Mouse (Mus musculus) liver, adult 2 months (tissue): Measurements from ENCODE around the gene Sesn2. TPM values are rescaled to one million over a fixed set of nuclear protein-coding genes. Genes with fewer than 3 reads are reported as not detected.
A peak's percentile ranks its signal among the peaks of the same experiment; 100 is the strongest.
"Not testable (repeated sequence)": the region's sequence is repeated elsewhere in the genome, so short reads cannot be mapped to it uniquely, and the experiment has no call there.

Source experiments
- DNase-seq: peaks from one replicate; pipeline ENCODE4 v3.0.0-alpha.2; 2011; ENCODE audit warnings: low read depth, low spot score; ENCODE audit errors: extremely low read depth
- H3K27ac ChIP-seq: fragments of 200-500 bp; replicated peaks from 2 replicates; pipeline ENCODE4 v1.5.1; 2012; ENCODE audit warnings: low read depth, mild to moderate bottlenecking, control low read depth, inconsistent platforms, low read length; ENCODE audit not compliant: insufficient read depth
- H3K27me3 ChIP-seq: fragments of 200-500 bp; 2 replicates; pipeline ENCODE4 v1.6.1; 2012; ENCODE audit warnings: mild to moderate bottlenecking, moderate library complexity, low read length, inconsistent platforms; ENCODE audit not compliant: control insufficient read depth, insufficient read depth
- H3K36me3 ChIP-seq: fragments of 200-500 bp; 2 replicates; pipeline ENCODE4 v1.6.1; 2012; ENCODE audit warnings: low read length, inconsistent platforms; ENCODE audit not compliant: control insufficient read depth, insufficient read depth
- H3K4me1 ChIP-seq: fragments of 200-500 bp; 2 replicates; pipeline ENCODE4 v1.6.1; 2011; ENCODE audit warnings: low read length; ENCODE audit not compliant: control insufficient read depth, insufficient read depth
- H3K4me3 ChIP-seq: fragments of 200-500 bp; 2 replicates; pipeline ENCODE4 v1.5.1; 2011; ENCODE audit warnings: low read depth, mild to moderate bottlenecking, control low read depth, low read length, moderate library complexity; ENCODE audit not compliant: insufficient read depth
- H3K79me2 ChIP-seq: fragments of 200-500 bp; 2 replicates; pipeline ENCODE4 v1.6.1; 2012; ENCODE audit warnings: inconsistent platforms, mild to moderate bottlenecking, low read length, moderate library complexity; ENCODE audit not compliant: control insufficient read depth, insufficient read depth
- H3K9ac ChIP-seq: fragments of 200-500 bp; 2 replicates; pipeline ENCODE4 v1.6.1; 2012; ENCODE audit warnings: low read depth, mild to moderate bottlenecking, control low read depth, inconsistent platforms, low read length
- CTCF ChIP-seq: fragments of 200-500 bp; IDR thresholded peaks from 2 replicates; pipeline ENCODE4 v1.5.1; 2011; ENCODE audit warnings: low read depth, low read length, control low read depth
- POLR2A ChIP-seq: fragments of 200-500 bp; IDR thresholded peaks from 2 replicates; pipeline ENCODE4 v1.6.1; 2011; ENCODE audit warnings: low read length, control low read depth; ENCODE audit not compliant: insufficient read depth; ENCODE audit errors: extremely low read depth
- WGBS: fragments of 180-500 bp; shearing (Covaris S2); methylation state at CpG from one replicate; pipeline ENCODE4 v1.1.7; 2018; 5-methylcytosine and 5-hydroxymethylcytosine counted together
- polyA plus RNA-seq: library from polyadenylated mRNA; depleted of rRNA; stranded (reverse); fragments of >200 nt; gene quantifications from 2 replicates; pipeline ENCODE4 v1.2.3, GENCODE M21; 2012; rRNA removed
- total RNA-seq: library from RNA; depleted of rRNA; stranded (reverse); fragments of >200 nt; gene quantifications from 2 replicates; pipeline ENCODE4 v1.2.3, GENCODE M21; 2014; rRNA removed

Gene Sesn2
- total RNA-seq, result 2.7 and 3.6 TPM in 2 replicates
- 5.5 and 6.0 TPM in 2 replicates for polyA plus RNA-seq

DNA sequence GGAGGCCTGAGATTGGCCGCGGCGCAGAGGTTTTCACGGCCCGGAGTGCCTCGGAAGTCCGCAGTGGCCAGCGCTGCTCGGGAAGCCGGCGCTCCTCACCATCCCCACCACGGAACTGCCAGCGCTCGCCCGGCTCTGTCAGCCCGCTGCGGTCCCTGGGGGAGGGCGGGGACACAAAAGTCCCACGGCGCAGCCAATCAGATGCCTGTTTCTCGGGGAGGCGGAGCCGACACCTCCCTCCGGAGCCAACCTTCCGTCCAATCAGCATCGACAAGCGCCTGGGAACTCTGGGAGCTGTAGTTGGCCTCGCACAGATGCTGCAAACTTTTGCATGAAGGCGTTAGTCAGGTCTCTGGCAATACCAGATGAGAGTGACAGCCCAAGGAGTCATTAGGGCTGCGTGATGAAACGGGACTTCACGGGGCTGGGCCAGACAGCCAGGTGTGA is at the start of gene Sesn2:
Gene Sesn2 (minus strand): TSS at position 150 of the 447 bp plus-strand sequence.
- Histone ChIP-seq H3K9ac (peak within 1 kb of the TSS; percentile 86), H3K4me1 (peaks cover 6% of the 10 kb centered on the region), H3K79me2 (peaks cover 23% of the 10 kb centered on the region; the same call in 1 of the 2 replicates), H3K36me3 (no peaks in the 10 kb centered on the region), H3K4me3 (peak within 1 kb of the TSS; percentile 82), H3K27me3 (no peaks in the 10 kb centered on the region), H3K27ac (peak within 1 kb of the TSS; percentile 53)
- TF ChIP-seq CTCF (no peak), POLR2A (peak; percentile 99)
- peak; percentile 94 for DNase-seq
- under 1% methylated on average over 32 of the region's 32 CpGs for WGBS

DNA sequence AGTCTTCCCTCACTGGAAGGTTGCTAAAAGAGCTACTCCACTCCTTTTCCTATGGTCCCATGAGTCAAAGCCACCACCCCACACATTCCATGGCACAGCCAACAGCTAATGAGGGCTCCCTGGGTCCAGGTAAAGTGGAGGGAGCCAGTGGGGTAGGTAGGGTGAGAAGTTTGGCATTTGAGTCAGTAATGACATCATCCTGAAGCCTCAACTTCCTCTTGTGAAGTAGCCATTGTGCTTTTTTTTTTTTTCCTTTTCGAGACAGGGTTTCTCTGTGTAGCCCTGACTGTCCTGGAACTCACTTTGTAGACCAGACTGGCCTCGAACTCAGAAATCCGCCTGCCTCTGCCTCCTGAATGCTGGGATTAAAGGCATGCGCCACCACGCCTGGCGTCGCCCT is 45.2 kb upstream of the Sesn2 start:
- not testable (repeated sequence) for H3K4me1 ChIP-seq, DNase-seq, H3K27ac ChIP-seq, H3K79me2 ChIP-seq, H3K4me3 ChIP-seq, H3K9ac ChIP-seq, H3K27me3 ChIP-seq
- 90% methylated on average over 7 of the region's 7 CpGs for WGBS
- H3K36me3 ChIP-seq, result peaks cover 23% of the 10 kb centered on the region

DNA sequence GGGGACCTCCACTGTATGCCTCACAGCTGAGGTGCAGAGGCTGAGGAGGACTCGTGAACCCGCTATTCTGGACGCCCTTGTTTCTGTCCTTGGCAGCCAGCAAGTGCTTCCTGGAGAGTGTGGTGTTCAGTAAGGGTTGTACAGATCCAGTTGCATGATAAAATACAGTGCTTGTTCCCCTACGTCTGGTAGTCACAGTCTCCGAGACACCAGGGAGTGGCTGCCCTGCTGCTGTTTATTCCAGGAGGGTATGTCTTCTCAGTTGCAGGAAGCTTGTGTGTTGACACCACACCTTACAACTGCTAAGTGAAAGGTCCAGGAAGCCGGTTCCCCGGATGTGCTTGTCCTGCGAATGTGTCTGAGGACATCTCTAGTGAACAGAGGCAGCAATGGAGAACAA is 44.4 kb upstream of the Sesn2 start:
- no peak overlapping the region for H3K9ac ChIP-seq
- TF ChIP-seq CTCF, result no peak
- TF ChIP-seq POLR2A, result no peak
- 71% methylated on average over 8 of the region's 8 CpGs for WGBS
- H3K27ac ChIP-seq, result no peak overlapping the region
- H3K4me1 ChIP-seq, result no peaks in the 10 kb centered on the region
- no peak for DNase-seq
- no peaks in the 10 kb centered on the region for H3K27me3 ChIP-seq
- no peak overlapping the region for H3K4me3 ChIP-seq
- H3K36me3 ChIP-seq, result peaks cover 29% of the 10 kb centered on the region
- H3K79me2 ChIP-seq, result no peaks in the 10 kb centered on the region

DNA sequence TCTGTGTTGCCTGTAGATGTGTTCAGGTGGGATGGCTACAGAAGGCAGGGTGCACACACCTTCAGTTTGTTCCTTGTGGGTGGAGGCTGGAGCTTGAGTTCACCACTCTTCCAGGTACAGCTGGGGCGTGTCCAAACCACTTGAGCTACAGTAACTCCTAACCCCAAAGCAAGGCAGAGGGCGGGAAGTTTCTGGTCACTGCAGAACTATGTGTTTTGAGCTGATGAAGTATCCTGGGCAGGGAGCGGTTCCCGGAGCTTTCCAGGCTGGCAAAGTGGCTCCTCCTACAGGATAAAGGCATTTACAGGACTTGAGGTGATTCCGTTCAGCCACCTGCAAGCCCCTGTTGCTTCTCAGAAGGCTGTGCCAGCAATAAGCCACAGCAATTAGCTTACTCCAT is 43.9 kb upstream of the Sesn2 start:
- Histone ChIP-seq H3K36me3 (peaks cover 32% of the 10 kb centered on the region), H3K4me1 (no peaks in the 10 kb centered on the region), H3K27ac (no peak overlapping the region), H3K9ac (no peak overlapping the region), H3K27me3 (no peaks in the 10 kb centered on the region), H3K4me3 (no peak overlapping the region), H3K79me2 (no peaks in the 10 kb centered on the region)
- 85% methylated on average over 5 of the region's 5 CpGs for WGBS
- DNase-seq, result no peak
- TF ChIP-seq POLR2A (no peak), CTCF (no peak)

DNA sequence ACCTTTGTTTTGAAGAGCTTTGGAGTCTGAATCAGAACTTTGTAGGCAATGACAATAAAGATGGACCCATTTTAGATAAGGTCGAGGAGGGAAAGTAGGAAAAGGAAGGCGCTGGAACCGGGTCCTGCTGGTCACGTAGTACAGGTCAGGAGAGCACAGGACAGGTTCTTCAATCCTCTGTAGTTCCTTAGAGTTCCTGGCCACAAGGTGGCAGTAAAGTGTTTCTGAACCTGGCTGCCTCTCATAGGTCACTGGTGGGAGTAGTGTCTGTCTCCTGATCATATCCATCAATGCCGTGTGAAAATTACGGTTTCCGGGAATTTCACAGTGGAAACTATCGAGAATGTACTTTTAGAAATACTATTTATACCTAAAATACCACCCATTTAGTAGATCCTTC is 35.5 kb upstream of the Sesn2 start:
- Histone ChIP-seq H3K9ac (no peak overlapping the region), H3K27me3 (no peaks in the 10 kb centered on the region), H3K27ac (no peak overlapping the region), H3K4me1 (no peaks in the 10 kb centered on the region), H3K36me3 (peaks cover 56% of the 10 kb centered on the region), H3K4me3 (no peak overlapping the region), H3K79me2 (no peaks in the 10 kb centered on the region)
- TF ChIP-seq POLR2A (no peak), CTCF (peak; percentile 55)
- WGBS, result 31% methylated on average over 8 of the region's 8 CpGs
- peak; percentile 53 for DNase-seq

DNA sequence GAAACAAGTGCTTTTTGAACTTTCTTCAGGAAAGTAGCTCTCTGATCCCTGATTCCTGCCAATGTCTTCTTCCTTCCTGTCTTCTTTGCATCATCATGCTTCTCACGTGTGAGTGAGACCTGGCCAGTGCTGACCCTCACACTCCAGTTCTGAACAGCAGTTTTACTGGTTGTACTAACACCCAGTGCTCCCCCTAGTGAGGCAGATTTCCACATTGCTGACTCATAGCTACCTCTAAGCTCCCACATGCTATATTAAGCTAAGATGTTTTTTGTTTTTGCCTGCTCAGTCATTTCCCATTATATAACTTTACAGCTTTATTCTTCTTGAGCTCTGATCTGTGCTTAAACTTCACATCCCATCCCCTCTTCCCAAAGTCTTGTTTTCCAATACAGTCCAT is 32.4 kb upstream of the Sesn2 start:
- Histone ChIP-seq H3K27ac (no peak overlapping the region), H3K9ac (no peak overlapping the region), H3K36me3 (peaks cover 43% of the 10 kb centered on the region), H3K79me2 (no peaks in the 10 kb centered on the region; the same call in 1 of the 2 replicates), H3K4me1 (no peaks in the 10 kb centered on the region), H3K27me3 (no peaks in the 10 kb centered on the region), H3K4me3 (no peak overlapping the region)
- no peak for TF ChIP-seq CTCF
- TF ChIP-seq POLR2A, result no peak
- DNase-seq, result no peak
- WGBS, result 56% methylated on average over 1 of the region's 1 CpGs
